Mouse (Mus musculus) layer of hippocampus, adult 6 months (tissue): ENCODE measurements around the gene Lrsam1. TPM values are rescaled to one million over a fixed set of nuclear protein-coding genes. Genes with fewer than 3 reads are reported as not detected.

Experiments used
- long read RNA-seq, 2 experiments: library from polyadenylated mRNA; unstranded; transcript quantifications; one replicate each; pipeline ENCODE4 v2.0.0; 2019 to 2020
- polyA plus RNA-seq: library from polyadenylated mRNA; unstranded; fragments of <200 nt; fragmentation: Nextera tagmentation; gene quantifications from 2 replicates; pipeline ENCODE4 v1.2.3, GENCODE M21; 2021

The Lrsam1 gene
- 7.7 and 9.4 TPM in 2 replicates for polyA plus RNA-seq
- long read RNA-seq, experiment 1, full-length matches to known transcripts = 7 of 22 reads
- long read RNA-seq, experiment 1, partial matches to known transcripts = 12 of 22 reads
- long read RNA-seq, experiment 1, other reads (novel, unspliced or antisense) = 3 of 22 reads
- long read RNA-seq, experiment 2, full-length matches to known transcripts = 32 of 80 reads
- long read RNA-seq, experiment 2, partial matches to known transcripts = 12 of 80 reads
- long read RNA-seq, experiment 2, other reads (novel, unspliced or antisense) = 36 of 80 reads

GRCm38 (mm10) chr2:32961192-32961995 lies at the start of gene Lrsam1, which contains the start of gene Rpl12:
Lrsam1 (minus strand) TSS chr2:32961614.
Rpl12 (plus strand) TSS chr2:32961559.

DNA sequence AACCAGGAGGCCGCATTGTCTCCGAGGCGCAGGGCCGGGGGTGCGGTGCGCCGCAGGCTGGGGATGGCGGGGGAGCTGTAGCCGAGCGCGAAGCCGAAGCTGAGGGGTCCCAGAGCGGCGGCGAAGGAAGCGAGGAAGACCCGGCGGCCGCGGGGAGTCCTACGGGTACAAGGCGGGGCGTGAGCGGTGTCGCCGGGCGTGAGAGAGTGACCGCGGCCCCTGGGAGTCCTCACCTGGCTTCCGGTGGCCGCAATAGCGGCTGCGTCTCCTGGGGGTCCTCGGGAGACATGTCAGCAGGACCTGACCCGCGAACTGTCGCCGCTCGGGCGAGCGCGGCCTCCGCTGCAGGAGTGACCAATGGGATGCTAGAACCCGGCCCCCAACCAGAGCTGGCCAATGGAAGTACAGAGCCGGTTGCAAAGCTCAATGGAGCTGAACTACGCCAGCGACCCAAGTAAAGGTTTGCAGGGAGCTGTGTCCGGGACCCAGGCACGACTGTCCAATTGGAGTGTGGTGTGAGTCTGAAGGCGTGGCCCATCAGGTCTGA lies 20.4 kb upstream of the Lrsam1 start, which contains the start of gene Slc2a8:
Gene Slc2a8 (minus strand): TSS at position 359 of the 547 bp plus-strand sequence.

DNA sequence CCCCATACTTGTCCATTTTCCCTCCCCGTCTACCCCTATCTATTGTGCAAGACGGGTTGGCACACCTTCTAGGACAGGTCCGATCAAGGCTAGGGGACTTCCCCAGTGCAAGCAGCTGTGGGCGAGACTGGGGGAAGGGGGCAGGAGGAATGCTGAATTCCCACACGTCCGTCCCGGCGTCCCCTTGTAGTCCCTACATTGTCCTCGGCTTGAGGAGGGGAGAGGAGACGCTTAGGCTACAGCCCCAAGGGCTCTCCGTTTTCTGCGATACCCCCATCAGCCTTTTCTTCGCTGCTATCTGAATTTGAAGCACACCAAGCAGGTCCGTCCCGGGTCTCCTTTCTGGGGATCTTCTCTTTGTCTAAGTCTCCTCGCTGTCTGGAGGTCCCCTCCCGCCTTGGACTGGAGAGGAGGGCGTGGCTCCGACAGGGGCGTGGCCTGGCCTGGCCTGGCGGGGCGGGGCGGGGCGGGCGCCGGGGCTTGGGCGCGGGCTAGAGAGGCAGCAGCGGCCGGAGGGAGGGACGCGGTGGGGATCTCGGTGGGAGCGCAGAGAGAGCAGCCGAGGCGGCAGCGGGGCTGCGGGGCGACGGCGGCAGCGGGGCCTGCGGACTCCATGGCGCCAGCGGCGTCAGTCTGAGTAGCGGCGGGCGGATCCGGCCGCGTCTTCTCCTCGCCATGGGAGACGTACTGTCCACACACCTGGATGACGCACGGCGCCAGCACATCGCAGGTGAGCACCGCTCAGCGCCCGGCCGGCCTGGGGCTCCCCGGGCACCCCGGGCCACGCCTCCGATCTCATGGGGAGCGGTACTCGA lies 85.5 kb downstream of the Lrsam1 start, which contains the start of gene Fam129b:
Gene Fam129b (plus strand): TSS at position 440 of the 815 bp plus-strand sequence.

Other genes starting within 250 kb of the Lrsam1 start
- gene Cdk9, start 248.5 kb downstream of the Lrsam1 start, polyA plus RNA-seq = 12.5 and 15.1 TPM in 2 replicates
- 21.5 and 27.3 TPM in 2 replicates for gene Sh2d3c, start 240.6 kb downstream of the Lrsam1 start, polyA plus RNA-seq
- 0.41 and 0.60 TPM in 2 replicates for gene 6330409D20Rik, start 220.6 kb downstream of the Lrsam1 start, polyA plus RNA-seq
- 49.3 and 49.8 TPM in 2 replicates for gene Tor2a, start 204.4 kb downstream of the Lrsam1 start, polyA plus RNA-seq
- 0.33 and 0.49 TPM in 2 replicates for gene Ttc16, start 186.0 kb downstream of the Lrsam1 start, polyA plus RNA-seq
- gene Ptrh1, start 185.8 kb downstream of the Lrsam1 start, polyA plus RNA-seq = 7.0 and 7.9 TPM in 2 replicates
- 0.60 and 1.1 TPM in 2 replicates for gene Cfap157, start 177.2 kb downstream of the Lrsam1 start, polyA plus RNA-seq
- 256 and 296 TPM in 2 replicates for gene Stxbp1, start 114.4 kb downstream of the Lrsam1 start, polyA plus RNA-seq
- 3.9 and 5.1 TPM in 2 replicates for gene Fam129b, start 85.5 kb downstream of the Lrsam1 start, polyA plus RNA-seq
- gene Rpl12, start 55 bp downstream of the Lrsam1 start, polyA plus RNA-seq = 411 and 455 TPM in 2 replicates
- gene Slc2a8, start 20.5 kb upstream of the Lrsam1 start, polyA plus RNA-seq = 27.9 and 30.1 TPM in 2 replicates
- 16.6 and 19.8 TPM in 2 replicates for gene Garnl3, start 170.0 kb upstream of the Lrsam1 start, polyA plus RNA-seq